Mouse (Mus musculus): Measurements from ENCODE around the gene Cdkn2b.

The Cdkn2b gene

GRCm38 (mm10) chr4:89310491-89311254, at the start of gene Cdkn2b:
Gene Cdkn2b, minus strand, starts transcription at chr4:89311039.
- peak; percentile 39 to 51 for DNase-seq (ENCODE audit: low spot score in 2 of 2)

- DNase-seq (ENCODE audit: low spot score in 2 of 2) = no peak
These were observed 49.5 kb upstream of the Cdkn2b start for GRCm38 (mm10) chr4:89360349-89360748.

- no peak for DNase-seq (ENCODE audit: low spot score in 2 of 2)
These were observed 48.7 kb upstream of the Cdkn2b start for GRCm38 (mm10) chr4:89359506-89359905.

- DNase-seq (ENCODE audit: low spot score in 2 of 2) = no peak
These were observed 43.1 kb upstream of the Cdkn2b start for GRCm38 (mm10) chr4:89353935-89354334.

- no peak for DNase-seq (ENCODE audit: low spot score in 2 of 2)
These were observed 42.3 kb upstream of the Cdkn2b start for GRCm38 (mm10) chr4:89353071-89353582.

GRCm38 (mm10) chr4:89351474-89351873, 40.6 kb upstream of the Cdkn2b start:
- no peak for DNase-seq (ENCODE audit: low spot score in 2 of 2)

- DNase-seq (ENCODE audit: low spot score in 2 of 2) = no peak
These were observed 40.2 kb upstream of the Cdkn2b start for GRCm38 (mm10) chr4:89350938-89351451.

GRCm38 (mm10) chr4:89350391-89350790, 39.6 kb upstream of the Cdkn2b start:
- no peak for DNase-seq (ENCODE audit: low spot score in 2 of 2)

GRCm38 (mm10) chr4:89348842-89349241, 38.0 kb upstream of the Cdkn2b start:
- DNase-seq (ENCODE audit: low spot score in 2 of 2) = no peak

GRCm38 (mm10) chr4:89313461-89313860, 2.6 kb upstream of the Cdkn2b start:
- no peak for DNase-seq (ENCODE audit: low spot score in 2 of 2)

GRCm38 (mm10) chr4:89309996-89310395, 843 bp downstream of the Cdkn2b start:
- DNase-seq (ENCODE audit: low spot score in 2 of 2) = no peak

- no peak for DNase-seq (ENCODE audit: low spot score in 2 of 2)
These were observed 2.8 kb downstream of the Cdkn2b start for GRCm38 (mm10) chr4:89308001-89308400.

GRCm38 (mm10) chr4:89306798-89307365, 4.0 kb downstream of the Cdkn2b start:
- no peak for DNase-seq (ENCODE audit: low spot score in 2 of 2)

- DNase-seq (ENCODE audit: low spot score in 2 of 2) = no peak
These were observed 5.1 kb downstream of the Cdkn2b start for GRCm38 (mm10) chr4:89305691-89306090.

- no peak for DNase-seq (ENCODE audit: low spot score in 2 of 2)
These were observed 7.4 kb downstream of the Cdkn2b start for GRCm38 (mm10) chr4:89303281-89303995.

- DNase-seq (ENCODE audit: low spot score in 2 of 2) = no peak
These were observed 8.7 kb downstream of the Cdkn2b start for GRCm38 (mm10) chr4:89302129-89302528.

- DNase-seq (ENCODE audit: low spot score in 2 of 2) = no peak
These were observed 11.1 kb downstream of the Cdkn2b start for GRCm38 (mm10) chr4:89299721-89300120.

- no peak for DNase-seq (ENCODE audit: low spot score in 2 of 2)
These were observed 15.2 kb downstream of the Cdkn2b start for GRCm38 (mm10) chr4:89295441-89296220.

- peak; percentile 7 to 29 for DNase-seq (ENCODE audit: low spot score in 2 of 2)
These were observed 16.1 kb downstream of the Cdkn2b start, which contains the start of gene Cdkn2a for GRCm38 (mm10) chr4:89294486-89295440. Gene Cdkn2a, minus strand, starts transcription at chr4:89294653.

GRCm38 (mm10) chr4:89294091-89294485, 16.8 kb downstream of the Cdkn2b start:
- DNase-seq (ENCODE audit: low spot score in 2 of 2) = no peak
